Mouse (Mus musculus): ENCODE measurements around the gene Cxcl1. TPM values are rescaled to one million over a fixed set of nuclear protein-coding genes. Genes with fewer than 3 reads are reported as not detected.

Gene Cxcl1
- total and polyA plus RNA-seq, 3 experiments, result not detected

GRCm38 (mm10) chr5:90879307-90880014, 11.6 kb upstream of the Cxcl1 start (continued):
- no peak for TF ChIP-seq MXI1 (IDR thresholded peaks at IDR 0.05; ENCODE audit: low read depth, low read length)
- no peak for TF ChIP-seq SMC3 (IDR thresholded peaks at IDR 0.05; ENCODE audit: low read depth, low read length)
- TF ChIP-seq POLR2AphosphoS2 (IDR thresholded peaks at IDR 0.05; ENCODE audit: low read length), result no peak

GRCm38 (mm10) chr5:90880335-90880850, 10.6 kb upstream of the Cxcl1 start:
- no peak overlapping the region for H3K9ac ChIP-seq (ENCODE audit: control insufficient read depth, low read depth, low read length, poor library complexity, severe bottlenecking)
- H3K27ac ChIP-seq (ENCODE audit: control insufficient read depth, low read depth, low read length), result peak overlapping the region; percentile 52; the same call in 1 of the 2 replicates
- H3K36me3 ChIP-seq (ENCODE audit: control insufficient read depth in 1 of 2, insufficient read depth in 2 of 2, low read length in 2 of 2), result peaks cover 0 to 28% of the 10 kb centered on the region in 2 experiments; a peak in 2 of 4 replicates
- no peaks in the 10 kb centered on the region for H3K9me3 ChIP-seq (replicated peaks; ENCODE audit: insufficient read depth, low read length)
- H3K79me2 ChIP-seq (ENCODE audit: control insufficient read depth, insufficient read depth, low read length, poor library complexity), result no peaks in the 10 kb centered on the region
- no peaks in the 10 kb centered on the region for H3K27me3 ChIP-seq (ENCODE audit: control insufficient read depth in 1 of 2, insufficient read depth in 2 of 2, low read length in 2 of 2)
- no peak for TF ChIP-seq MAZ (IDR thresholded peaks at IDR 0.05; ENCODE audit: low read depth, low read length)
- no peak for TF ChIP-seq ZNF384 (IDR thresholded peaks at IDR 0.05; ENCODE audit: low read depth, low read length)
- no peak for TF ChIP-seq BHLHE40 (IDR thresholded peaks at IDR 0.05; ENCODE audit: borderline replicate concordance, low read depth, low read length)
- TF ChIP-seq MEF2A (IDR thresholded peaks at IDR 0.05; ENCODE audit: extremely low read depth, insufficient replicate concordance, low read depth, low read length, poor library complexity, severe bottlenecking), result no peak
- TF ChIP-seq TCF12 (IDR thresholded peaks at IDR 0.05; ENCODE audit: low read depth, low read length), result no peak
- no peak for TF ChIP-seq NRF1 (IDR thresholded peaks at IDR 0.05; ENCODE audit: insufficient read depth, low read depth, low read length, poor library complexity, severe bottlenecking)
- no peak for TF ChIP-seq USF2 (IDR thresholded peaks at IDR 0.05; ENCODE audit: borderline replicate concordance in 1 of 2, insufficient read depth in 1 of 2, low read depth in 1 of 2, low read length in 2 of 2)
- no peak for TF ChIP-seq NELFE (IDR thresholded peaks at IDR 0.05; ENCODE audit: low read depth, low read length)
- no peak for TF ChIP-seq POLR2A (IDR thresholded peaks at IDR 0.05; ENCODE audit: control insufficient read depth in 1 of 2, insufficient read depth in 1 of 2, low read depth in 1 of 2, low read length in 2 of 2, poor library complexity in 1 of 2)
- no peak for TF ChIP-seq RCOR1 (IDR thresholded peaks at IDR 0.05; ENCODE audit: low read depth, low read length)
- no peak for TF ChIP-seq MAFK (IDR thresholded peaks at IDR 0.05; ENCODE audit: borderline replicate concordance, low read depth, low read length)
- TF ChIP-seq SIN3A (IDR thresholded peaks at IDR 0.05; ENCODE audit: low read length), result no peak
- no peak for TF ChIP-seq SMC3 (IDR thresholded peaks at IDR 0.05; ENCODE audit: low read depth, low read length)
- no peak for TF ChIP-seq JUND (IDR thresholded peaks at IDR 0.05; ENCODE audit: low read depth, low read length)
- no peak for DNase-seq (ENCODE audit: low read depth, low spot score)
- H3K4me1 ChIP-seq (ENCODE audit: control insufficient read depth in 1 of 2, insufficient read depth in 2 of 2, low read length in 2 of 2), result peaks cover 14 to 23% of the 10 kb centered on the region in 2 experiments
- no peak overlapping the region for H3K4me3 ChIP-seq (ENCODE audit: control insufficient read depth in 1 of 2, insufficient read depth in 1 of 2, low read depth in 2 of 2, low read length in 2 of 2)

- Histone ChIP-seq H3K4me3 (ENCODE audit: control insufficient read depth in 1 of 2, insufficient read depth in 1 of 2, low read depth in 2 of 2, low read length in 2 of 2) (no peak overlapping the region), H3K79me2 (ENCODE audit: control insufficient read depth, insufficient read depth, low read length, poor library complexity) (no peaks in the 10 kb centered on the region), H3K9me3 (replicated peaks; ENCODE audit: insufficient read depth, low read length) (no peaks in the 10 kb centered on the region), H3K27ac (ENCODE audit: control insufficient read depth, low read depth, low read length) (no peak overlapping the region), H3K4me1 (ENCODE audit: control insufficient read depth in 1 of 2, insufficient read depth in 2 of 2, low read length in 2 of 2) (peaks cover 14 to 28% of the 10 kb centered on the region in 2 experiments), H3K27me3 (ENCODE audit: control insufficient read depth in 1 of 2, insufficient read depth in 2 of 2, low read length in 2 of 2) (no peaks in the 10 kb centered on the region), H3K36me3 (ENCODE audit: control insufficient read depth in 1 of 2, insufficient read depth in 2 of 2, low read length in 2 of 2) (peaks cover 0 to 34% of the 10 kb centered on the region in 2 experiments; a peak in 2 of 4 replicates), H3K9ac (ENCODE audit: control insufficient read depth, low read depth, low read length, poor library complexity, severe bottlenecking) (no peak overlapping the region)
- no peak for DNase-seq (ENCODE audit: low read depth, low spot score)
- no peak for TF ChIP-seq USF2 (IDR thresholded peaks at IDR 0.05; ENCODE audit: borderline replicate concordance in 1 of 2, insufficient read depth in 1 of 2, low read depth in 1 of 2, low read length in 2 of 2)
- no peak for TF ChIP-seq GATA1 (IDR thresholded peaks at IDR 0.05; ENCODE audit: low read depth, low read length)
- TF ChIP-seq USF1 (IDR thresholded peaks at IDR 0.05; ENCODE audit: low read depth, low read length), result no peak
- no peak for TF ChIP-seq JUND (IDR thresholded peaks at IDR 0.05; ENCODE audit: low read depth, low read length)
- TF ChIP-seq MAX (IDR thresholded peaks at IDR 0.05; ENCODE audit: low read length), result no peak
- no peak for TF ChIP-seq ZMIZ1 (IDR thresholded peaks at IDR 0.05; ENCODE audit: low read depth, low read length)
- no peak for TF ChIP-seq ELF1 (IDR thresholded peaks at IDR 0.05; ENCODE audit: low read depth, low read length)
- no peak for TF ChIP-seq POLR2AphosphoS5 (IDR thresholded peaks at IDR 0.05; ENCODE audit: borderline replicate concordance, low read depth, low read length)
- no peak for TF ChIP-seq MEF2A (IDR thresholded peaks at IDR 0.05; ENCODE audit: extremely low read depth, insufficient replicate concordance, low read depth, low read length, poor library complexity, severe bottlenecking)
- TF ChIP-seq KAT2A (conservative IDR thresholded peaks at IDR 0.05; ENCODE audit: low read depth, low read length), result no peak
- no peak for TF ChIP-seq SMC3 (IDR thresholded peaks at IDR 0.05; ENCODE audit: low read depth, low read length)
- TF ChIP-seq NELFE (IDR thresholded peaks at IDR 0.05; ENCODE audit: low read depth, low read length), result no peak
Measured at GRCm38 (mm10) chr5:90881021-90881420, 10.0 kb upstream of the Cxcl1 start.

All from MEL (cell line).